Mouse (Mus musculus) spleen, adult 2 months (tissue): Measurements from ENCODE around the gene P3h2.

Experiments used
- CTCF ChIP-seq: fragments of 200-500 bp; IDR thresholded peaks from 2 replicates; pipeline ENCODE4 v1.5.1; 2011; ENCODE audit warnings: mild to moderate bottlenecking, inconsistent platforms; ENCODE audit not compliant: insufficient read depth, insufficient read length, insufficient replicate concordance; ENCODE audit errors: extremely low read depth
- POLR2A ChIP-seq: fragments of 200-500 bp; IDR thresholded peaks from 2 replicates; pipeline ENCODE4 v1.6.1; 2011; ENCODE audit warnings: low read depth, low read length, inconsistent platforms

DNA sequence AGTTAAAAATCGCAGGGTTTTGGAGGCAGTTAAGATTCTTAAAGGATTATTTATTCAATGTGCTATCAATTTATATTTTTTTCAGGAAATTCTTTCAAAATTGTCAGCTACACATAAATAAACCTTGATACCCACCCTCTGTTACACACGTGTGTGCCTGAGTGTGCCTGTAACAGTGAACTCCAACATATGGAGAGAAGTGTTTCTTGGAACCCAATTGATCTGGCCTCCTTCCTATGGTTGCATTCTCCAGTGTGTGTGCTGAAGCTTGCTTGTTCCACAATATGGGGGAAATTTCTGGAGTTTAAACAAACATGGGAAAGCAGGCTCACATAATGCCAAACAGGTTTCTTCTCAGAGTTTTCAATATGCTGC is 63.7 kb downstream of the P3h2 start:
- no peak for TF ChIP-seq POLR2A
- TF ChIP-seq CTCF, result no peak
